Comparison of ENCODE assay signal across 19 mouse cellular contexts in the genomic region with DNA sequence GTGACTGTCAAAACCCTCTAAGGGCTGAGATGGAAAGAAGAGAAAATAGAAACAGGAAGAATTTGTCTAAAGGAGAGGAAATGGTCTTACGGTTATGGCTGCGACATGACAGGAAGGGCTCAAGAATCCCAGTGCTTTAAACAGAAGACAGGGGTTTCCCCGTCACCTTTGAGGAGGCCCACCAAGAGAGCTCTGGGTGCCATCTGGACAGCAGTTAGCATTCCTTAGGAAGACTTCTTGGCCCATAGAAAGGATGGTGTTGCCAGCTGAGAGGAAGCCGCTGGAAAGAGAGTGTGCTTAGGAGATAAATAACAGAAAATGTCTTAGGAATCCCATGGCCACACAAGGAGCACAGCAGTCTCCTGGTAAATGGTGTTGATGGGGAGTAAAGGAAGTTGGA. TPM values are rescaled to one million over a fixed set of nuclear protein-coding genes. Genes with fewer than 3 reads are reported as not detected.
"Had no signal": no experiment of that assay in that cellular context is flagged by ENCODE, and none has a peak within 500 bp of the region (broad histone marks: within the 10 kb centered on the region; RNA-seq: fewer than 3 reads in every experiment).

No protein-coding gene starts in this region.

- H3K4me3 ChIP-seq: midbrain, embryonic 10.5 days; midbrain, embryonic 12.5 days; myocyte; neural tube, embryonic 13.5 days; neural tube, embryonic 15.5 days had no signal

- ATAC-seq: midbrain, embryonic 16.5 days had no signal

- H3K4me2 ChIP-seq: midbrain, embryonic 12.5 days; neural tube, embryonic 13.5 days; neural tube, embryonic 15.5 days had no signal

- H3K36me3 ChIP-seq: midbrain, embryonic 10.5 days; midbrain, embryonic 12.5 days; neural tube, embryonic 13.5 days; neural tube, embryonic 15.5 days had no signal

- H3K27ac ChIP-seq: liver, embryonic 14.5 days; midbrain, embryonic 10.5 days; midbrain, embryonic 12.5 days; neural tube, embryonic 13.5 days; neural tube, embryonic 15.5 days had no signal

- H3K4me1 ChIP-seq: midbrain, embryonic 10.5 days; midbrain, embryonic 12.5 days; neural tube, embryonic 13.5 days; neural tube, embryonic 15.5 days had no signal

- DNase-seq: lung, adult 2 months; lung, postnatal 14 days; midbrain, embryonic 14.5 days; retina, postnatal 1 day; right cerebral cortex, adult 18-20 months; right cerebral cortex, postnatal 25 days; right cerebral cortex, postnatal 4 days; spleen, adult 18-20 months; thymus, adult 18-20 months; thymus, postnatal 14 days; thymus, postnatal 36 days had no signal

- H3K9me3 ChIP-seq: midbrain, embryonic 10.5 days; midbrain, embryonic 12.5 days; neural tube, embryonic 13.5 days; neural tube, embryonic 15.5 days had no signal

- H3K9ac ChIP-seq: liver, embryonic 14.5 days; midbrain, embryonic 12.5 days; neural tube, embryonic 13.5 days; neural tube, embryonic 15.5 days had no signal

- H3K27me3 ChIP-seq: midbrain, embryonic 12.5 days; neural tube, embryonic 13.5 days; neural tube, embryonic 15.5 days had no signal

RNA-seq across cellular contexts. Expression of a gene that starts 34.3 kb away (rescaled TPM):
- total RNA-seq: megakaryocyte-erythroid progenitor cell, adult 5-6 weeks had no signal
- polyA plus RNA-seq: midbrain, embryonic 10.5 days; midbrain, embryonic 14.5 days; midbrain, embryonic 16.5 days; neural tube, embryonic 13.5 days had no signal
